Mouse (Mus musculus): ENCODE measurements around the gene Gpx1.

Gene Gpx1

GRCm38 (mm10) chr9:108340258-108341138 lies 1.8 kb downstream of the Gpx1 start:
- DNase-seq = no peak

- no peak for DNase-seq
Measured at GRCm38 (mm10) chr9:108341139-108341475, 2.4 kb downstream of the Gpx1 start.

GRCm38 (mm10) chr9:108341801-108342200 lies 3.1 kb downstream of the Gpx1 start:
- no peak for DNase-seq

- no peak for DNase-seq
Measured at GRCm38 (mm10) chr9:108342301-108342831, 3.7 kb downstream of the Gpx1 start.

- no peak for DNase-seq
Measured at GRCm38 (mm10) chr9:108343331-108343730, 4.6 kb downstream of the Gpx1 start.

GRCm38 (mm10) chr9:108343835-108344234 lies 5.1 kb downstream of the Gpx1 start:
- DNase-seq = no peak

GRCm38 (mm10) chr9:108344471-108344870 lies 5.8 kb downstream of the Gpx1 start:
- DNase-seq = no peak

GRCm38 (mm10) chr9:108347024-108347423 lies 8.3 kb downstream of the Gpx1 start:
- no peak for DNase-seq

- DNase-seq = peak; percentile 90
Measured at GRCm38 (mm10) chr9:108347540-108348289, 9.0 kb downstream of the Gpx1 start, which contains the start of gene Usp4. Gene Usp4 (plus strand): TSS chr9:108347853.

GRCm38 (mm10) chr9:108348290-108348680 lies 9.6 kb downstream of the Gpx1 start:
- DNase-seq = no peak

GRCm38 (mm10) chr9:108349727-108350126 lies 11.0 kb downstream of the Gpx1 start:
- no peak for DNase-seq

GRCm38 (mm10) chr9:108378234-108378633 lies 39.5 kb downstream of the Gpx1 start:
- DNase-seq = no peak

GRCm38 (mm10) chr9:108378736-108379135 lies 40.0 kb downstream of the Gpx1 start:
- DNase-seq = no peak

GRCm38 (mm10) chr9:108379294-108379693 lies 40.6 kb downstream of the Gpx1 start:
- DNase-seq = no peak

GRCm38 (mm10) chr9:108381382-108381781 lies 42.7 kb downstream of the Gpx1 start:
- no peak for DNase-seq

- no peak for DNase-seq
Measured at GRCm38 (mm10) chr9:108385006-108385405, 46.3 kb downstream of the Gpx1 start.

- no peak for DNase-seq
Measured at GRCm38 (mm10) chr9:108386816-108387215, 48.1 kb downstream of the Gpx1 start.

GRCm38 (mm10) chr9:108388601-108389000 lies 49.9 kb downstream of the Gpx1 start:
- no peak for DNase-seq

GRCm38 (mm10) chr9:108389220-108389619 lies 50.5 kb downstream of the Gpx1 start:
- DNase-seq = no peak

Measured in right cerebral cortex, postnatal 4 days (tissue).